Mouse (Mus musculus): ENCODE data around the gene Nav1. TPM values are rescaled to one million over a fixed set of nuclear protein-coding genes. Genes with fewer than 3 reads are reported as not detected.

Gene Nav1
- polyA plus RNA-seq, 1 experiment from 2014 or later: 30.6 TPM

- peak; percentile 13; the same call in 1 of the 2 replicates for ATAC-seq
- peak overlapping the region; percentile 53 for H3K4me3 ChIP-seq
- H3K4me1 ChIP-seq: peaks cover 69% of the 10 kb centered on the region
- no peaks in the 10 kb centered on the region for H3K9me3 ChIP-seq (replicated peaks)
- peaks cover 5% of the 10 kb centered on the region; the same call in 1 of the 2 replicates for H3K27me3 ChIP-seq
- H3K4me2 ChIP-seq: peak overlapping the region; percentile 92
- H3K9ac ChIP-seq: peak overlapping the region; percentile 78
- 8% methylated on average over 16 of the region's 16 CpGs for WGBS
- no peaks in the 10 kb centered on the region for H3K36me3 ChIP-seq (ENCODE audit: poor library complexity, severe bottlenecking)
- H3K27ac ChIP-seq: no peak overlapping the region
Observed at GRCm38 (mm10) chr1:135509145-135510084, 97.7 kb downstream of the Nav1 start.

- no peak overlapping the region for H3K4me3 ChIP-seq
- H3K27ac ChIP-seq: no peak overlapping the region
- no peak for ATAC-seq
- H3K4me2 ChIP-seq: peak overlapping the region; percentile 92
- H3K36me3 ChIP-seq (ENCODE audit: poor library complexity, severe bottlenecking): no peaks in the 10 kb centered on the region
- H3K9me3 ChIP-seq (replicated peaks): no peaks in the 10 kb centered on the region
- WGBS: 21% methylated on average over 3 of the region's 3 CpGs
- H3K9ac ChIP-seq: no peak overlapping the region
- H3K27me3 ChIP-seq: peaks cover 5% of the 10 kb centered on the region; the same call in 1 of the 2 replicates
- H3K4me1 ChIP-seq: peaks cover 58% of the 10 kb centered on the region
Observed at GRCm38 (mm10) chr1:135508349-135508634, 98.8 kb downstream of the Nav1 start.

GRCm38 (mm10) chr1:135507572-135508348 is 99.3 kb downstream of the Nav1 start:
- no peak overlapping the region for H3K27ac ChIP-seq
- peak overlapping the region; percentile 92 for H3K4me2 ChIP-seq
- peaks cover 5% of the 10 kb centered on the region; the same call in 1 of the 2 replicates for H3K27me3 ChIP-seq
- no peak overlapping the region for H3K9ac ChIP-seq
- H3K36me3 ChIP-seq (ENCODE audit: poor library complexity, severe bottlenecking): no peaks in the 10 kb centered on the region
- H3K4me1 ChIP-seq: peaks cover 54% of the 10 kb centered on the region
- no peak for ATAC-seq
- no peak overlapping the region for H3K4me3 ChIP-seq
- H3K9me3 ChIP-seq (replicated peaks): no peaks in the 10 kb centered on the region
- 22% methylated on average over 14 of the region's 14 CpGs for WGBS

- no peak overlapping the region for H3K4me3 ChIP-seq
- H3K27ac ChIP-seq: no peak overlapping the region
- H3K9ac ChIP-seq: no peak overlapping the region
- no peak for ATAC-seq
- no peak overlapping the region for H3K4me2 ChIP-seq
- H3K4me1 ChIP-seq: peaks cover 46% of the 10 kb centered on the region
- 90% methylated on average over 7 of the region's 7 CpGs for WGBS
- H3K36me3 ChIP-seq (ENCODE audit: poor library complexity, severe bottlenecking): no peaks in the 10 kb centered on the region
- no peaks in the 10 kb centered on the region for H3K9me3 ChIP-seq (replicated peaks)
- H3K27me3 ChIP-seq: peaks cover 5% of the 10 kb centered on the region; the same call in 1 of the 2 replicates
Observed at GRCm38 (mm10) chr1:135505499-135505898, 101.6 kb downstream of the Nav1 start.

- Histone ChIP-seq H3K36me3 (ENCODE audit: poor library complexity, severe bottlenecking) (no peaks in the 10 kb centered on the region), H3K9me3 (replicated peaks) (no peaks in the 10 kb centered on the region), H3K4me2 (no peak overlapping the region), H3K27me3 (no peaks in the 10 kb centered on the region), H3K4me3 (no peak overlapping the region), H3K27ac (no peak overlapping the region), H3K9ac (no peak overlapping the region), H3K4me1 (peaks cover 41% of the 10 kb centered on the region)
- ATAC-seq: no peak
- WGBS: 90% methylated on average over 2 of the region's 2 CpGs
Observed at GRCm38 (mm10) chr1:135503436-135503835, 103.7 kb downstream of the Nav1 start.

GRCm38 (mm10) chr1:135502750-135503149 is 104.3 kb downstream of the Nav1 start:
- no peak for ATAC-seq

GRCm38 (mm10) chr1:135502135-135502534 is 105.0 kb downstream of the Nav1 start:
- Histone ChIP-seq H3K9ac (no peak overlapping the region), H3K4me2 (no peak overlapping the region), H3K27me3 (no peaks in the 10 kb centered on the region), H3K27ac (no peak overlapping the region), H3K4me3 (no peak overlapping the region), H3K4me1 (peaks cover 32% of the 10 kb centered on the region), H3K9me3 (replicated peaks) (no peaks in the 10 kb centered on the region), H3K36me3 (ENCODE audit: poor library complexity, severe bottlenecking) (no peaks in the 10 kb centered on the region)
- no peak for ATAC-seq
- WGBS: 12% methylated on average over 8 of the region's 8 CpGs

More at GRCm38 (mm10) chr1:135502750-135503149, 104.3 kb downstream of the Nav1 start:
- Histone ChIP-seq H3K27me3 (no peaks in the 10 kb centered on the region), H3K4me3 (no peak overlapping the region), H3K4me2 (no peak overlapping the region), H3K36me3 (ENCODE audit: poor library complexity, severe bottlenecking) (no peaks in the 10 kb centered on the region), H3K4me1 (peaks cover 37% of the 10 kb centered on the region), H3K27ac (no peak overlapping the region), H3K9me3 (replicated peaks) (no peaks in the 10 kb centered on the region), H3K9ac (no peak overlapping the region)
- 69% methylated on average over 9 of the region's 9 CpGs for WGBS

GRCm38 (mm10) chr1:135498455-135499358 is 108.4 kb downstream of the Nav1 start:
- no peak overlapping the region for H3K9ac ChIP-seq
- H3K36me3 ChIP-seq (ENCODE audit: poor library complexity, severe bottlenecking): no peaks in the 10 kb centered on the region
- no peak overlapping the region for H3K4me3 ChIP-seq
- H3K9me3 ChIP-seq (replicated peaks): no peaks in the 10 kb centered on the region
- H3K4me1 ChIP-seq: peaks cover 33% of the 10 kb centered on the region
- ATAC-seq: no peak
- H3K27me3 ChIP-seq: no peaks in the 10 kb centered on the region
- 14% methylated on average over 20 of the region's 20 CpGs for WGBS
- H3K27ac ChIP-seq: no peak overlapping the region
- no peak overlapping the region for H3K4me2 ChIP-seq

GRCm38 (mm10) chr1:135495048-135495447 is 112.0 kb downstream of the Nav1 start:
- Histone ChIP-seq H3K27me3 (no peaks in the 10 kb centered on the region), H3K9me3 (replicated peaks) (no peaks in the 10 kb centered on the region), H3K4me3 (no peak overlapping the region), H3K36me3 (ENCODE audit: poor library complexity, severe bottlenecking) (no peaks in the 10 kb centered on the region), H3K4me2 (no peak overlapping the region), H3K27ac (no peak overlapping the region), H3K9ac (no peak overlapping the region), H3K4me1 (peaks cover 26% of the 10 kb centered on the region)
- no peak for ATAC-seq
- 94% methylated on average over 1 of the region's 1 CpGs for WGBS

- Histone ChIP-seq H3K4me1 (peaks cover 17% of the 10 kb centered on the region), H3K36me3 (ENCODE audit: poor library complexity, severe bottlenecking) (no peaks in the 10 kb centered on the region), H3K9ac (no peak overlapping the region), H3K27ac (no peak overlapping the region), H3K27me3 (no peaks in the 10 kb centered on the region), H3K4me3 (no peak overlapping the region), H3K9me3 (replicated peaks) (no peaks in the 10 kb centered on the region), H3K4me2 (no peak overlapping the region)
- no peak for ATAC-seq
- WGBS: 88% methylated on average over 6 of the region's 6 CpGs
Observed at GRCm38 (mm10) chr1:135493862-135494261, 113.2 kb downstream of the Nav1 start.

GRCm38 (mm10) chr1:135492406-135492805 is 114.7 kb downstream of the Nav1 start:
- no peak for ATAC-seq
- Histone ChIP-seq H3K4me3 (no peak overlapping the region), H3K36me3 (ENCODE audit: poor library complexity, severe bottlenecking) (no peaks in the 10 kb centered on the region), H3K9me3 (replicated peaks) (no peaks in the 10 kb centered on the region), H3K27me3 (no peaks in the 10 kb centered on the region), H3K4me2 (no peak overlapping the region), H3K4me1 (peaks cover 10% of the 10 kb centered on the region), H3K27ac (peak overlapping the region; percentile 44; the same call in 1 of the 2 replicates), H3K9ac (no peak overlapping the region)
- WGBS: 51% methylated on average over 10 of the region's 10 CpGs
